Mouse (Mus musculus): Measurements from ENCODE around the gene Osbpl8.

- TF ChIP-seq POLR2A (IDR thresholded peaks at IDR 0.05; ENCODE audit: insufficient read depth, low read length) (no peak), CTCF (IDR thresholded peaks at IDR 0.05; ENCODE audit: low read depth, low read length) (no peak), EP300 (IDR thresholded peaks at IDR 0.05; ENCODE audit: insufficient read depth, low read depth, low read length) (no peak)
Measured at GRCm38 (mm10) chr10:111214084-111214483, 49.5 kb downstream of the Osbpl8 start.
